Comparison of ENCODE assay signal across 9 mouse cellular contexts in the genomic region with DNA sequence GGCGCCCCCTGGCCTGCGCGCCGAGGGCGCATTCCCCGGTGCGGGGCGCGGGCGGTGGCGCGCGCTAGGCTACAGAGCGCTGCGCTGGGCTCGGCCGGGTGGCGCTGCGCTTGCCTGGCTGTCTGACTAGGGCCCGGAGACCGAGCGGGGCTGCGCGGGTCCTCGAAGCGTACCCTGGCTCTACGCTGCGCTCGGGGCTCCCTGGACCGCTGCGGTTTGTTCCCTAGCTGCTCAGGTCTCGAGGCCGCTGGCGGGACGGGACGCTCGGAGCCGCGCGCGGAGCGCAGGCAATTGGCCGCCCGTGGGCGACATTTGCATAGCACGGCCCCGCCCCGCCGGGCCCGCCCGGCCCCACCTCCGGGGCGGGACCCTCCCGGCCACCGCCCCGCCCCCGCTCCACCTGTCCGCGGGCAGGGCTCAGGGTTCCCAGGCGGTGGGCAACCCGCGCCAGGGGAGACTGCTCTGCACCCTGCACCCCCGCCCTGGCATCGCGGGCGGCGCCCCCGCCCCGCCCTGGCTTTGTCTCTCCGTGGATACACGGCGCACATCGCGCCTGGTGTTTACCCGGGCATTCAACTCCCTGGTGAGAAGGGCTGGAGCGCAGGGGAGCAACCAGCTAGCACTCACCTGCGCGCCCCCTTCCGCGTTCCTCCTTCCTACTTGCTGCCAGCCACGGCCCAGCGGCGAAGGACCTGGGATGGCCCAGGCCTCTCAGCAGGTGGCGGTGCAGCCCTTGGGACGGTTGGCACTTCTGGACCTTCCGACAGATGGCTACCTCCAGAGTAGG. TPM values are rescaled to one million over a fixed set of nuclear protein-coding genes. Genes with fewer than 3 reads are reported as not detected.
DNase-seq lines count a peak whose midpoint lies in the region; ATAC-seq and TF ChIP-seq lines count a peak whose summit lies in the region.
"Had no signal": no experiment of that assay in that cellular context is flagged by ENCODE, and none has a peak within 500 bp of the region (broad histone marks: within the 10 kb centered on the region; RNA-seq: fewer than 3 reads in every experiment).

A gene (minus strand): TSS at position 779 of the 787 bp plus-strand sequence.

- H3K4me3 ChIP-seq in forebrain, embryonic 16.5 days (replicated peaks; ENCODE audit: low read length) = peak within 1 kb of the TSS; percentile 77
- peak within 1 kb of the TSS; percentile 60 for H3K4me3 ChIP-seq in layer of hippocampus, adult 2 months
- H3K4me3 ChIP-seq in lung, embryonic 16.5 days (ENCODE audit: low read length) = peak within 1 kb of the TSS; percentile 69

- DNase-seq in MN1 (ENCODE audit: low spot score) = peak; percentile 89
- peak; percentile 84 to 91 for DNase-seq in cerebellum, adult 18-20 months
- DNase-seq in heart, postnatal 36 days = peak; percentile 78 to 84
- DNase-seq in layer of hippocampus, adult 2 months (ENCODE audit: low spot score in 2 of 2) = peak in 1 of 2 experiments; percentile 29
- DNase-seq in ovary, postnatal 36 days (ENCODE audit: low spot score) = peak; percentile 82
- peak; percentile 89 for DNase-seq in thymus, postnatal 14 days

- H3K9me3 ChIP-seq in forebrain, embryonic 16.5 days (ENCODE audit: control insufficient read depth, low read length) = no peaks in the 10 kb centered on the region
- H3K9me3 ChIP-seq in lung, embryonic 16.5 days (ENCODE audit: control insufficient read depth, low read length) = no peaks in the 10 kb centered on the region

- H3K27me3 ChIP-seq in forebrain, embryonic 16.5 days (replicated peaks; ENCODE audit: control insufficient read depth, insufficient read depth, low read length) = peaks cover 3% of the 10 kb centered on the region; the same call in 1 of the 2 replicates
- H3K27me3 ChIP-seq in lung, embryonic 16.5 days (ENCODE audit: control insufficient read depth, insufficient read depth, low read depth, low read length) = no peaks in the 10 kb centered on the region; the same call in 1 of the 2 replicates

- peak within 1 kb of the TSS; percentile 84 for H3K27ac ChIP-seq in forebrain, embryonic 16.5 days (ENCODE audit: low read length)
- no peak within 1 kb of the TSS for H3K27ac ChIP-seq in layer of hippocampus, adult 2 months
- peak within 1 kb of the TSS; percentile 91 for H3K27ac ChIP-seq in lung, embryonic 16.5 days (ENCODE audit: low read length)
- H3K27ac ChIP-seq: macrophage had no signal

- peaks cover 46% of the 10 kb centered on the region for H3K4me1 ChIP-seq in forebrain, embryonic 16.5 days (replicated peaks; ENCODE audit: control insufficient read depth, insufficient read depth, low read length)
- H3K4me1 ChIP-seq in lung, embryonic 16.5 days (replicated peaks; ENCODE audit: control insufficient read depth, insufficient read depth, low read length) = peaks cover 55% of the 10 kb centered on the region

- peak; percentile 76 for ATAC-seq in forebrain, embryonic 16.5 days
- peak; percentile 83 for ATAC-seq in lung, embryonic 16.5 days (ENCODE audit: low read depth)

- no peaks in the 10 kb centered on the region for H3K36me3 ChIP-seq in forebrain, embryonic 16.5 days (ENCODE audit: control insufficient read depth, insufficient read depth)
- H3K36me3 ChIP-seq in lung, embryonic 16.5 days (ENCODE audit: control insufficient read depth, insufficient read depth, low read length) = no peaks in the 10 kb centered on the region

- peak; percentile 26; the same call in 1 of the 2 replicates for TF ChIP-seq CTCF in layer of hippocampus, adult 2 months (conservative IDR thresholded peaks at IDR 0.05)

- peak within 1 kb of the TSS; percentile 86 for H3K9ac ChIP-seq in forebrain, embryonic 16.5 days (replicated peaks; ENCODE audit: low read depth, low read length)
- peak within 1 kb of the TSS; percentile 87 for H3K9ac ChIP-seq in lung, embryonic 16.5 days (ENCODE audit: low read length)

- WGBS in forebrain, embryonic 16.5 days = 1% methylated on average over 76 of the region's 86 CpGs
- WGBS in lung, embryonic 16.5 days = 2% methylated on average over 60 of the region's 86 CpGs

- H3K4me2 ChIP-seq in forebrain, embryonic 16.5 days (ENCODE audit: low read length) = peak within 1 kb of the TSS; percentile 90
- peak within 1 kb of the TSS; percentile 93 for H3K4me2 ChIP-seq in lung, embryonic 16.5 days (ENCODE audit: low read depth, low read length)

- intact Hi-C loops in heart, postnatal 36 days (cut with DNase I) = loop anchor here (1.0 to 2.0 kb wide), 2 partner anchors 25 to 28 kb away; no protein-coding TSS in a partner anchor

RNA-seq across cellular contexts. Expression of the gene that starts here (rescaled TPM):
- polyA plus RNA-seq in forebrain, embryonic 16.5 days (2015; fragmentation: Nextera tagmentation; extraction: Ambion mirVana) = 11.0 and 14.9 TPM in 2 replicates
- total RNA-seq in heart, postnatal 36 days (2021) = 10 to 100 TPM; 16.0 to 16.9 TPM
- 1 to 10 TPM; 2.8 to 3.5 TPM for total RNA-seq in layer of hippocampus, adult 2 months (2021)
- 10.4 and 11.8 TPM in 2 replicates for polyA plus RNA-seq in lung, embryonic 16.5 days (2015; fragmentation: Nextera tagmentation; extraction: Ambion mirVana)
- polyA plus RNA-seq: macrophage had no signal
